Mouse (Mus musculus) limb, embryonic 13.5 days (tissue): ENCODE results near the gene Rtp1. TPM values are rescaled to one million over a fixed set of nuclear protein-coding genes. Genes with fewer than 3 reads are reported as not detected.
A peak's percentile ranks its signal among the peaks of the same experiment; 100 is the strongest.

Experiments
- ATAC-seq: fragments of 200-750 bp; cut with Nextera tagmentation; 2 replicates; pipeline ENCODE4 v1.8.0; 2017; ENCODE audit warnings: low read depth, moderate number of reproducible peaks, moderate TSS enrichment; ENCODE audit not compliant: low FRiP score
- H3K27ac ChIP-seq: fragments of 300-500 bp; sonication (generic); 2 replicates; pipeline ENCODE4 v1.5.1; 2015; ENCODE audit warnings: inconsistent platforms, mild to moderate bottlenecking, moderate library complexity
- H3K27me3 ChIP-seq: fragments of 300-500 bp; sonication (generic); 2 replicates; pipeline ENCODE4 v1.6.1; 2015; ENCODE audit warnings: mild to moderate bottlenecking, inconsistent platforms
- H3K36me3 ChIP-seq: fragments of 300-500 bp; sonication (generic); 2 replicates; pipeline ENCODE4 v1.6.1; 2015; ENCODE audit warnings: inconsistent platforms, mild to moderate bottlenecking, moderate library complexity
- H3K4me1 ChIP-seq: fragments of 300-500 bp; sonication (generic); 2 replicates; pipeline ENCODE4 v1.6.1; 2015; ENCODE audit warnings: inconsistent platforms
- H3K4me2 ChIP-seq: fragments of 300-500 bp; sonication (generic); replicated peaks from 2 replicates; pipeline ENCODE4 v1.6.1; 2015; ENCODE audit warnings: inconsistent platforms, mild to moderate bottlenecking, moderate library complexity
- H3K4me3 ChIP-seq: fragments of 300-500 bp; sonication (generic); 2 replicates; pipeline ENCODE4 v1.5.1; 2015; ENCODE audit warnings: moderate library complexity, mild to moderate bottlenecking, inconsistent platforms
- H3K9ac ChIP-seq: fragments of 300-500 bp; sonication (generic); 2 replicates; pipeline ENCODE4 v1.6.1; 2015; ENCODE audit warnings: mild to moderate bottlenecking, inconsistent platforms
- H3K9me3 ChIP-seq: fragments of 300-500 bp; sonication (generic); 2 replicates; pipeline ENCODE4 v1.6.1; 2016; ENCODE audit warnings: inconsistent platforms
- WGBS: fragments of 180-500 bp; shearing (Covaris S2); methylation state at CpG from one replicate; pipeline ENCODE4 v1.1.7; 2015; 5-methylcytosine and 5-hydroxymethylcytosine counted together
- polyA plus RNA-seq: library from polyadenylated mRNA; unstranded; fragments of >200 nt; fragmentation: Nextera tagmentation; extraction: Ambion mirVana; gene quantifications from 2 replicates; pipeline ENCODE4 v1.2.1, GENCODE M21; 2015

Rtp1 gene
- polyA plus RNA-seq: not detected in 2 replicates

DNA sequence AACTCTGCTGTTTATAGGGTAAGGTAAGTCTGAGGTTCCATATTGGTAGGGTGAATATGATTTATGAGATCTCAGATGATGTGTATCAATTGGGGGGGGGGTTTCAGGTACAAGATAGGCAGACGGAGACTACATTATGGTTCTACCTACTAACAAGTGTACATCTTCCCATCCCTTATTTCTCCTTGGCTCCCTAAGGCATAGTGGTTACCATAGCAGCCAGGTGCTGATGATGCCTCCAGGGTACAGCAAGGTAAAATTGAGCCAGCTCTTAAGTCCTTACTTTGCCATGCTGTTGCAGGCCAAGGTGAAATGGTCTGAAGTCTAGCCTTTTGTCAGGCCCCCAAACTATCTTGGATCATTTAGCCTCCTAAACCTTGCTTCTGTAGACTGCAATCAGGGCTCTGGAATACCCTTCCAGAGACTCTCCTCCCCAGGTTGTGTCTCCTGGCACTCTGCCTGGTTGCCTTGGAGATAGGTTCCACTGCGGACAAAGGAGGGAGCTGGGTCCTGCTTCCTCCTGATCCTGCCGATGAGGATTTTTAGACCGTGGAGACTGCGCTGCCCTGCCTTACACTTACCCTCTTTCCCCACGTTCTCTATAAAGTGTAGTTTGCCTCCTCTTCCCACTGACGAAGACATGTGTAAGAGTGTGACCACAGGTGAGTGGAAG lies at the start of gene Rtp1:
TSS of gene Rtp1 (plus strand) at position 487 of the 673 bp plus-strand sequence.
- Histone ChIP-seq H3K36me3 (no peaks in the 10 kb centered on the region), H3K27ac (no peak within 1 kb of the TSS), H3K27me3 (no peaks in the 10 kb centered on the region), H3K9me3 (no peaks in the 10 kb centered on the region), H3K9ac (no peak within 1 kb of the TSS), H3K4me3 (no peak within 1 kb of the TSS), H3K4me2 (no peak within 1 kb of the TSS), H3K4me1 (no peaks in the 10 kb centered on the region)
- WGBS: 82% methylated on average over 7 of the region's 7 CpGs
- no peak for ATAC-seq

DNA sequence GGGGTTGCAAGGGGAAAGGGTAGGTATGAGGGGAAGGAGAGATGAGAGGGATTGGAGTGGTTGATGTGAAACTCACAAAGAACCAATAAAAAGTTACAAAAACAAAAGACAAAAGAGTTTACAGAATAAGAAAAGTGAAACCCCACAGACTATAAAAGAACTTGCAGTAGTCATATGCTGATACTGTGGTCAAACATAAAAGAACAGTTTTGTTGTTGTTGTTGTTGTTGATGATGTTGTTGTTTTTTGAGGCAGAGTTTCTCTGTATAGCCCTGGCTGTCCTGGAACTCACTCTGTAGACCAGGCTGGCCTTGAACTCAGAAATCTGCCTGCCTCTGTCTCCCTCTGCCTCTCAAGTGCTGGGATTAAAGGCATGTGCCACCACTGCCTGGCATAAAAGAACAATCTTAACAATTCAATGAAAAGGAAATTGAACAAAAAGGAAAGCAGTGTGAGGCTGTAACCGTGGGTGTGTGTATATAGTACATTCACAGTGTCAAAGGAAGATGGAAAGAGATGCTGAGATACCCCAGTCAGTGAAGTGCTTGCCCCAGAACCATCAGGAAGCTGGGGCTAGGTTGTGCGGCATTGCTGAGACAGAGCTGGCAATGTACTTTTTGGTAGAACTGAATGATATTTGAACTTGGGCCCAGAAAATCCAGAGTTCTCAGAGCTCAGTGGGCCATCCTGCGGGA lies 49.2 kb upstream of the Rtp1 start:
- Histone ChIP-seq H3K9ac (no peak overlapping the region), H3K9me3 (no peaks in the 10 kb centered on the region), H3K27ac (no peak overlapping the region), H3K27me3 (no peaks in the 10 kb centered on the region), H3K4me2 (no peak overlapping the region), H3K4me3 (no peak overlapping the region), H3K36me3 (no peaks in the 10 kb centered on the region), H3K4me1 (no peaks in the 10 kb centered on the region)
- ATAC-seq: no peak
- WGBS: 75% methylated on average over 3 of the region's 3 CpGs

DNA sequence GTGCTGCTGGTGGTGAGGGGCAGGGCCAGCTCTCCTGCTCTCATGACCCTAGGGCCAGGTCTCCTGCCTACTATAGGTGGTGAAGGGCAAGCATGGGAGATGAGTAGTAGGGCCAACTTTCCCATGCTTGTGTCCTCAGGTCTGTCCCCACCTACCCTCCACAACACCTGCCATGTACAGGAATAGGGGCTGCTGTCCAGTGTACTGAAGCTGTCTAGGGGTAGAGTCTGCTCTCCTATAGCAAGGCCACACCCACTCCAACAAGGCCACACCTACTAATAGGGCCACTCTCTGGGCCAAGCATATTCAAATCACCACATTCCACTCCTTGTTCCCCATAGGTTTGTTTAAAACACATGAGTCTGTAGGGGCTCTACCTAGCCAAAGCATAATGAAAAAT lies 44.6 kb upstream of the Rtp1 start:
- ATAC-seq: no peak
- Histone ChIP-seq H3K4me2 (no peak overlapping the region), H3K4me3 (no peak overlapping the region), H3K9ac (no peak overlapping the region), H3K36me3 (no peaks in the 10 kb centered on the region), H3K9me3 (no peaks in the 10 kb centered on the region), H3K4me1 (no peaks in the 10 kb centered on the region), H3K27me3 (no peaks in the 10 kb centered on the region), H3K27ac (no peak overlapping the region)

DNA sequence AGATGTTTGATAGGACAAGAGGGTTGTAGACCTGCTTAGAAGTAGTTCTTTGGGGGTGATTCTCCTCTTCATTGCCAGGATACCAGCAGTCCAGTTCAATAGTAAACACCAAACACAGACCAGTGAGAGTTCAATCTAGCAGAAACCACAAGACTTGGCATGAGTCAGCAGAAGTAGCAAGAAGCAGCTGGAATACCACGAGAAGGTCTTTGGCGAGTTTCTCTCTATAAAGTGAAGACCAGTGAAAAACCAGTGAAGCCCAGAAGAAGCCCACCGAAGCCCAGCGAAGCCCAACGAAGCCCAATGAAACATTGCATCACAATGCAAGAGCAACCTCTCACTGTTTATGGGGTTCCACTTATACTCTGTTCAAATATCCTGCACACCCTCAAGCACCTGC lies 31.0 kb upstream of the Rtp1 start:
- Histone ChIP-seq H3K27ac (no peak overlapping the region), H3K4me2 (no peak overlapping the region), H3K36me3 (no peaks in the 10 kb centered on the region), H3K4me3 (no peak overlapping the region), H3K27me3 (no peaks in the 10 kb centered on the region), H3K9ac (no peak overlapping the region), H3K4me1 (peaks cover 13% of the 10 kb centered on the region), H3K9me3 (no peaks in the 10 kb centered on the region)
- 86% methylated on average over 5 of the region's 5 CpGs for WGBS
- no peak for ATAC-seq

DNA sequence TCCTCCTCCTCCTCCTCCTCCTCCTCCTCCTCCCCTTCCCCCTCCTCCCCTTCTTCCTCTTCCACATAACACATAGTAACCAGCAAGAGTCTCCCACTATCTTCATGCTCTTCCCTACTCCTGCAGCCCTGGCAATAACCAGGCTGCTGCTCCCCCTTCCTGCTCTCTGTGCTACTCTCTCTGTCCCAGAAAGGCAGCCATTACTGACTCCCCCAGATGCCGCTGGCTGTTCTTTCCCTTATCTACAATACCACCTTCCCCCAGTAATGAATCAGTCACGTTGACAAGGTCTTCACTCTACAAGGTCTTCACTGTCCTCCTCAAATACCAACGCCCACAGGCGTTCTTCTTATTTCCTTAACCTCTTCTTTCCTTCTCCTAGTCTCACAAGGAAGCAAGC lies 27.5 kb upstream of the Rtp1 start:
- Histone ChIP-seq H3K4me1 (peaks cover 14% of the 10 kb centered on the region), H3K9ac (no peak overlapping the region), H3K27ac (no peak overlapping the region), H3K36me3 (no peaks in the 10 kb centered on the region), H3K4me2 (no peak overlapping the region), H3K27me3 (no peaks in the 10 kb centered on the region), H3K4me3 (no peak overlapping the region), H3K9me3 (no peaks in the 10 kb centered on the region)
- ATAC-seq: no peak
- 38% methylated on average over 4 of the region's 4 CpGs for WGBS

DNA sequence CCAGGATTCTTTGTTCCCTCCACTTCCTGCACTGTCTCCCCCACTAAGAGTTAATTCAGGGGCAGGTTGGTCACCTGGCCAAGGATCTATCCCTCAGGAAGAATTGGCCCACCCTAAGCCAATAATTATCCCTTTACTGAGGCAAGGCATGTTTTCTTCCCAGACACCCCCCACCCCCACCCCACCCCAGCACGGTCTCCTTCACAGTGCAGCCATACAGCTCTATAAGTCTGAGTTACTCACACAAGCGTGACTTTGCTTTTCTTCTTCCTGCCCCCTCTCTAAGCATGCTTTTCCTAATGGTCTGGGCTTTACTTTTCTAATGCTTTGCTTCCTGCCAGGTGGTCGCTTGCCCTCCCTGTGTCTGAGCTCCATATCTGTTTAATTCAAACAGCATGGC lies 27.0 kb upstream of the Rtp1 start:
- Histone ChIP-seq H3K4me2 (no peak overlapping the region), H3K27me3 (no peaks in the 10 kb centered on the region), H3K4me3 (no peak overlapping the region), H3K4me1 (peaks cover 14% of the 10 kb centered on the region), H3K27ac (no peak overlapping the region), H3K9ac (no peak overlapping the region), H3K36me3 (no peaks in the 10 kb centered on the region), H3K9me3 (no peaks in the 10 kb centered on the region)
- ATAC-seq: no peak
- WGBS: 15% methylated on average over 3 of the region's 3 CpGs

DNA sequence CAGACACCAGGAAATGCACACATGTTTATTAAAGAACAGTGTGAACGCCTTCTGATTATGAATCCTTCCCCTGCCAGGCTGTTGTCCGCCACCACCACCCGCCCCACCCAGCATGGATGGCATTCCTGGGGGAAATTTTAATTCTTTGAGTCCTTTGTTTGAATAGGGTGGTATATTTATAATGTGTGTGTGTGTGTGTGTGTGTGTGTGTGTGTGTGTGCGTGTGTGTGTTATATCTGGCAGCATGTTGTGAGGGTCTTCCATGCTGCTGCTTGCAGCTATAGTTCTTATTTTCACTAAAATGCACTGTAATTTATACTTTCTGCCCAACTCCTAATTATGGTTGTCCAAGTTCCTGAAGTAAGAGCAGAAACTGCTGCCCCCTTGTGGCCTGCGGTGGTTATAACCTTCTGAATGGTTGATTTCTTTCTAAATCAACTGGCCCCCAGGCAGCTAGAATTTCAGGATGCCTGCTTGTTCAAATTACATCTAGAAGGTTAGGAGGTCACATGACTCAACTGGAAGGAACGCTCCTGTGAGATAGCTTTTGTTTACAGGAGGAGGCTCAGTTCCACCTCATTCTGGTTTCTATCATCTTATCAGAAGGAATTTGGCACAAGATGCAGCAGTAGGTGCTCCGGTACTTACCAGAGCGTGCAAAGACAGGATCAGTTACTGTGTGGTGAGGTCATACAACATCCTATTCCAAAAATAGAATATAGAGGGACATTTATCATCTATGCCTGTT lies 25.8 kb upstream of the Rtp1 start:
- ATAC-seq: peak; percentile 51; the same call in 1 of the 2 replicates
- no peaks in the 10 kb centered on the region for H3K9me3 ChIP-seq
- H3K9ac ChIP-seq: no peak overlapping the region
- WGBS: 49% methylated on average over 8 of the region's 8 CpGs
- H3K4me3 ChIP-seq: no peak overlapping the region
- no peak overlapping the region for H3K4me2 ChIP-seq
- no peaks in the 10 kb centered on the region for H3K27me3 ChIP-seq
- no peak overlapping the region; the same call in 1 of the 2 replicates for H3K27ac ChIP-seq
- H3K36me3 ChIP-seq: no peaks in the 10 kb centered on the region
- H3K4me1 ChIP-seq: peaks cover 14% of the 10 kb centered on the region

DNA sequence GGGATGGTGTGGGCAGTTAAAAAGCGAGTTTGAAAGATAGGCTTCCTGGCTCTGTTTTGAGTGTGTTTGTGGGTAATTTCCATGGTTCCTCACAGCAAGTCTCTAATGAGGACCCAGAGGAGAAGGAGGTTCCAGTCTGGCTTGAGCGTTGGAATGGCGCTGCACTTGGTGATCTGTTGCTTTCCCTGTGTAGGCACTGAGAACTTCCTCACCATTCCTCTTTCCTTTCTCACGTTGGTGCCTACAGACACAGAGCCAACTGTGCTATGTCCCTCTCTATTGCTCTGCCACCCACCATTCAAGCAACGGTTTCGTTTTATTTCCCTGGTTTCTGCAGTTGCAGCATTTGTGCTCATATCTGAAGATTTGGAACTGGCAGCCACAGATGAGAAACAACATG lies 16.0 kb upstream of the Rtp1 start:
- no peaks in the 10 kb centered on the region for H3K36me3 ChIP-seq
- H3K9ac ChIP-seq: no peak overlapping the region
- 78% methylated on average over 6 of the region's 6 CpGs for WGBS
- no peak for ATAC-seq
- H3K4me2 ChIP-seq: no peak overlapping the region
- no peaks in the 10 kb centered on the region for H3K9me3 ChIP-seq
- H3K27ac ChIP-seq: no peak overlapping the region
- no peak overlapping the region for H3K4me3 ChIP-seq
- peaks cover 15% of the 10 kb centered on the region; the same call in 1 of the 2 replicates for H3K4me1 ChIP-seq
- 0 out of 2 replicates have a peak, but pooled peaks cover under 1% of the 10 kb centered on the region for H3K27me3 ChIP-seq

DNA sequence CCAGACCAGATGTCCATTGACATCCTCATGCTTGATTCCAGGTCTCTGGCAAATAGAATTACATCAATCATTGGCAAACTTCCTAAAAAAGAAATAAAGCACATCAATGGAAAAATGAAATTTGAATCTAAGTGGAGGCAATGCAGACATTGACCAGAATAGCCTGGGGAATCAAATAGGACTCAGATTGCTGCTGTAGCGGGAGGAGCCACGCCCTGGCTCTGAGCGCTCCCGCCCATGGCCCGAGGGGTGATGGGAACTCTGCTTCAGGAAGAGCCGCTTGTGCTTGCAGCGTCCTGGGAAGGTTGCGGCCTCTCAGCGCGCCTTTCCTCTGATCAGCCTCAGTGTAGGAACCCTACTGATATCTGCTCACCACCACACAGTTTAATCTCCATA lies 12.7 kb upstream of the Rtp1 start:
- no peak overlapping the region for H3K27ac ChIP-seq
- WGBS: 31% methylated on average over 10 of the region's 10 CpGs
- H3K27me3 ChIP-seq: 0 out of 2 replicates have a peak, but pooled peaks cover 3% of the 10 kb centered on the region
- no peak overlapping the region for H3K9ac ChIP-seq
- peak overlapping the region; percentile 51 for H3K4me2 ChIP-seq
- peaks cover 15% of the 10 kb centered on the region; the same call in 1 of the 2 replicates for H3K4me1 ChIP-seq
- no peaks in the 10 kb centered on the region for H3K36me3 ChIP-seq
- ATAC-seq: 0 out of 2 replicates have a peak, but pooled peaks have one; percentile 38
- no peaks in the 10 kb centered on the region for H3K9me3 ChIP-seq
- peak overlapping the region; percentile 18; the same call in 1 of the 2 replicates for H3K4me3 ChIP-seq

DNA sequence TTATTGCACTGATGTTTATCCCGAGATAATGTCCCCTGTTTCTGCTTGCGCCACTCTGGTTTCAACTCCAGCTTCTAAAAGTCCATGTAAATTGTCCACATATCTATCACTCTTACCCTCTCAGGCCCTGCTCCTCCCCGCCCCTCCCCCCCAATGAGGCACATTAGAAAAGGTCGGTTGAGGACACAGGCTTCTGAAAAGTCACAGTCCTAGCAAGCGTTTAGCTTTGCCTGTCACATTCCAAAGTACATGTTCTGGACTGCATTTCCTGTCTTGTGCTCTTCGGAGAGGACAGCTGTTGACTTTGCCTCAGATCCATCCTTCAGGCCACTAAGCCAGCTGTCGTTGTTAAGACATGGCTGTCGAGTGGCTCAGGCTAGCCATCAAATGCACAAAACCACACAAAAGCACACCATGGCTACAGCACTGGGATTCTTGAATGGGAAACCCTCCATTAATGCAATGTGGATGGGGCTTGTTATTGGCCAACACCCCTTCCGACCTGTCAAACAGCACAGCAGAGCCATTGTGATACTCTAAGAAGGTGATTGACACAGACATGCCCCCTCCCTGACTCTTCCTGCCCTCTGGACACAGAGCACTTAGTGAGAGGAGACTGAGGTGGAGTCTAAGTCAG lies 12.2 kb upstream of the Rtp1 start:
- peak overlapping the region; percentile 18; the same call in 1 of the 2 replicates for H3K4me3 ChIP-seq
- H3K9me3 ChIP-seq: no peaks in the 10 kb centered on the region
- H3K9ac ChIP-seq: no peak overlapping the region
- peaks cover 15% of the 10 kb centered on the region; the same call in 1 of the 2 replicates for H3K4me1 ChIP-seq
- 0 out of 2 replicates have a peak, but pooled peaks cover 3% of the 10 kb centered on the region for H3K27me3 ChIP-seq
- 42% methylated on average over 9 of the region's 9 CpGs for WGBS
- H3K27ac ChIP-seq: no peak overlapping the region
- peak overlapping the region; percentile 51 for H3K4me2 ChIP-seq
- H3K36me3 ChIP-seq: no peaks in the 10 kb centered on the region
- peak; percentile 42 for ATAC-seq

DNA sequence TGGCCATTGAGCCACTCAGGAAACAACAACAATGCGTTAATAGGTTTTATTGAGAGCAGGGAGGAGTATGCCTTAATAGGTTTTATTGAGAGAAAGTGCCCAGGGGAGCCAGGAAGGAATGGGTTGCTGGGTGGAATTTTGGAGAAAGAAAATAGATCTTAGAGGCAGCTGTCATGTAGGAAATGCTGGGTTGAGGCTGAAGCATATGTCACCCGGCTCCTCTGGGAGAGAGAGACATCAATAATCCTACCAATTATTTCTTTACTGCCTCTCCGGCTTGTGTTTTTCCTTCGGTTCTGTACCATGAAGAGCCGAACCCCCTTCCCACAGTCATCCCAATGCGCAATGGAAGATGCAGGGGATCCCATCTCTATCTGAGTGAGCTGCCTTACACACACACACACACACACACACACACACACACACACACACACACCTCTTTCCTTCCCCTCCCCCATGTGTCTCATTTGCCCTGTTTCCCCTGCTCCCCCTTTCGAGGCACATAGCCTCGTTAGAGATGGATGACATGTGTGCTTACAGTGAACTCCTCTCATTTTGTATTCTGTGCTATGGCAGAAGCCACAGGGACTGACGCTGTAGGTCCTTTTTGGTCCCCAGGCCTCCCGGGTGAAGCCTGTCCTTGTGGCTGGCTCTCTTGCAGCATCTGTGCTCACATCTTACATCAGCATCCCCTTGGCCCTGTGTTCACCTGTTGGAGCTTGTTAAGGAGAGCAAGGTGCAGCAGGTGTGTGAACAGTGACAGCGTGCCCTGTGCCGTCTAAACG lies 11.3 kb upstream of the Rtp1 start:
- Histone ChIP-seq H3K4me2 (no peak overlapping the region), H3K4me3 (no peak overlapping the region)
- 60% methylated on average over 13 of the region's 13 CpGs for WGBS

More for the DNA sequence above, 11.3 kb upstream of the Rtp1 start:
- H3K9ac ChIP-seq: no peak overlapping the region
- no peak overlapping the region for H3K27ac ChIP-seq
- H3K27me3 ChIP-seq: 0 out of 2 replicates have a peak, but pooled peaks cover 3% of the 10 kb centered on the region
- no peaks in the 10 kb centered on the region for H3K9me3 ChIP-seq
- peaks cover 15% of the 10 kb centered on the region; the same call in 1 of the 2 replicates for H3K4me1 ChIP-seq
- no peak for ATAC-seq
- H3K36me3 ChIP-seq: no peaks in the 10 kb centered on the region
